Mouse (Mus musculus) right cerebral cortex, postnatal 36 days (tissue): ENCODE results near the gene March5.

Experiments
- DNase-seq, 2 experiments: peaks; one replicate each; pipeline ENCODE4 v3.0.0; 2022; ENCODE audit warnings: low spot score in 2 of 2, mixed read lengths in 1 of 2

Gene March5

GRCm38 (mm10) chr19:37263566-37263942, 56.2 kb downstream of the March5 start:
- DNase-seq = no peak

GRCm38 (mm10) chr19:37263943-37264897, 56.9 kb downstream of the March5 start:
- no peak for DNase-seq

GRCm38 (mm10) chr19:37265333-37266103, 58.2 kb downstream of the March5 start:
- DNase-seq = peak; percentile 83 to 92

GRCm38 (mm10) chr19:37269106-37269505, 61.8 kb downstream of the March5 start:
- DNase-seq = no peak
